Mouse (Mus musculus): ENCODE measurements around the gene Ftcd.

The Ftcd gene

DNA sequence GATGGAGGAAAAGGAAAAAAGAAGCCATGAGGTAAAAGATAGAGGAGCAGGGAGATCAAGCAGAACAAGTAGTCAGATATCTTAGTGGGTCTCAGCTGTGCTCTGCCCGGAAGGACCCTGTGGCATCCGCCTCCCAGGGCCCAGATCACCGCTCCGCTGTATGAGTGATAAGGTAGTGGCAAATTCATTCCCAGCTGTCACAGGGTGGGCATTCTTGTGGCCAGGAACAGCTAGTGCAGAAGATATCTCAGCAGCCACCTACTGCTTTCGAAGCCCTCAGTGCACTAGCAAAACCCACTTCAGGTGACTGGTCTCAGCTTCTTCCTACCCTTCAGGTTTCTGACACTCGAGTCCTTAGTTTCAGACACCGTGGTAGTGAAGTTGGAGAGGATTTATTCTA is 37.0 kb downstream of the Ftcd start:
- no peak for ATAC-seq (ENCODE audit: low TSS enrichment)

GRCm38 (mm10) chr10:76622411-76622810 is 47.0 kb downstream of the Ftcd start:
- no peak for ATAC-seq (ENCODE audit: low TSS enrichment)

- peak; percentile 84 for ATAC-seq (ENCODE audit: low TSS enrichment)
Measured at GRCm38 (mm10) chr10:76622928-76623680, 47.7 kb downstream of the Ftcd start, which contains the start of gene Col6a2. Col6a2 (minus strand) TSS chr10:76623630.

DNA sequence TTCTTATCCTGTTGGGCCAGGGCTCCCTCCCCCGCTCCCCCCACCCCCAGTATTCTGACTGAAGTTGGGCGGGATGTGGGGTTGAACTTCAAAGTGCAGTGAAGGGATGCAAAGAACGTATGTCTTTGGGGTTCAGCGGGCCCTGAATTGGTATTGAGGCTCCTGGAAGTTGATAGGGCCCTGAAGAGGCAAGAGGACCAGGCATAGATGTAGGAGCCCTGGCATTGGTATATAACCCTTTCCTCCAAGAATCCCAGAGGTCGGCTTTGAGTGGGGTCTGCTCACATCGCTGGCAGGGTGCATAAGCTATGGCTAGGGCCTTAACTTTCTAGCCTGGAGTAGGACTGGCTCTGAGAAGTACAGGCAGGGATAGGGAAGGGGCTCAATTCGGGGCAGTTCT is 48.3 kb downstream of the Ftcd start:
- no peak for ATAC-seq (ENCODE audit: low TSS enrichment)

- no peak for ATAC-seq (ENCODE audit: low TSS enrichment)
Measured at GRCm38 (mm10) chr10:76624903-76625302, 49.5 kb downstream of the Ftcd start.

- no peak for ATAC-seq (ENCODE audit: low TSS enrichment)
Measured at GRCm38 (mm10) chr10:76627714-76628113, 52.3 kb downstream of the Ftcd start.

- ATAC-seq (ENCODE audit: low TSS enrichment): no peak
Measured at GRCm38 (mm10) chr10:76630657-76631056, 55.2 kb downstream of the Ftcd start.

GRCm38 (mm10) chr10:76632630-76633029 is 57.2 kb downstream of the Ftcd start:
- ATAC-seq (ENCODE audit: low TSS enrichment): peak; percentile 94

GRCm38 (mm10) chr10:76634094-76634571 is 58.7 kb downstream of the Ftcd start:
- ATAC-seq (ENCODE audit: low TSS enrichment): no peak

DNA sequence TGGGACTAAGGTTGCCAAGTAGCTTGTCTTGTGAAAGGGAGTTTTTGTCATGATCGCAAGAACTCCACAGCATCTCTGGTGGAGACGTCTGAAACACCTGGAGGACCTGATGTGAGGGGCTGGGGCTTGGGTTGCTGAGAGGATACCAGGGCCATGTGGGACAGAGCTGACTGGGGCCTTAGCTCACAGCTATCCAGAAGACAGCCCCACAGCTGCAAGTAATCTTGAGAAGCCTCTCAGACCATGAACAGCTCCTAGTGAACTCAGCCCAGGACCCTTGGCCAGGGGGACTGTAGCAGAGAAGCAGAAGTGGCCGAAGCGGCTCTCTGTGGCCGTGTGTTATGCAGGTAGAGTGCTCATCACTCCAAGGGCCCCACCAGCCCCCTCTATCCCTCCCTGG is 59.1 kb downstream of the Ftcd start:
- ATAC-seq (ENCODE audit: low TSS enrichment): no peak

DNA sequence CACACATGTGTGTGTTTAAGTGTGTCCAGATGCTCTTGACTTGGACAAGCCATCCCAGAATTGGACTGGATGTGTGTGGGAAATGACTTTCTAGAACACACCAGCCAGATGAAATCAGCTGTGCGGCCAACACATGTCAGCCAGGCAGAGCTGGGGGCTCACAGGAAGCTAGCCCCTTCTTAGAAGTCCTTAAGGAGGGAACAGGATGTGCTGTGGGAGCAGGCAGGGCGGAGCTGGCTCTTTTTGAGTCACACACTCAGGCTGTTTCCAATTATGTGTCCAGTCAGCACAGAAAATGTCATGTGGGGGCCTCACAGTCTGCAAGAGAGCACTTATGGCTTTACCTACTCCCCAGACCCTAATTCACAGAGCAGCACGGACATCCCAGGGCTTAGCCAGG is 60.6 kb downstream of the Ftcd start:
- ATAC-seq (ENCODE audit: low TSS enrichment): no peak

DNA sequence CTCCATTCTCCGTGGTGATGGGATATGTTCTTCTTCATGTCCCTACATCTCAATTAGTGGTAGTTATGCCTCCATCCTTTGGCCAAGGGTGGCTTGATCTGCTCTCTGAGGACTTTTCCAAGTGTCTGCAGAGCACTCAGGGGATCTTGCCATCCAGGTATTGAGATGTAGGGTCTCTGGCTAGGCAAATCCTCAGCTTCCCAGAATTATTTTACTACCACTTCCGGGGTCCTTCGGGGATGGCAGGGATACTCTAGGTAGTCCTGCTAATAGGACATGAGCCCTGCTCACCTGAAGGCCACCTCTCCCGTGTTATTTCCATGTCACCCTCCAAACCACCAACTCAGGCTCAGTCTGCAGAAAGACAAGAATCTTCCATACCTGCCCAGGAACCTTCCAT is 61.2 kb downstream of the Ftcd start:
- no peak for ATAC-seq (ENCODE audit: low TSS enrichment)
